Mouse (Mus musculus) cerebellum, postnatal 14 days (tissue): ENCODE data around the gene Thap4.
"Not testable (repeated sequence)": the region's sequence is repeated elsewhere in the genome, so short reads cannot be mapped to it uniquely, and the experiment has no call there.

ENCODE experiments used
- DNase-seq, 2 experiments: peaks; one replicate each; pipeline ENCODE4 v3.0.0; 2021; ENCODE audit warnings: mixed read lengths in 2 of 2

Gene Thap4

GRCm38 (mm10) chr1:93689901-93690496 lies 64.7 kb downstream of the Thap4 start:
- DNase-seq: no peak

DNA sequence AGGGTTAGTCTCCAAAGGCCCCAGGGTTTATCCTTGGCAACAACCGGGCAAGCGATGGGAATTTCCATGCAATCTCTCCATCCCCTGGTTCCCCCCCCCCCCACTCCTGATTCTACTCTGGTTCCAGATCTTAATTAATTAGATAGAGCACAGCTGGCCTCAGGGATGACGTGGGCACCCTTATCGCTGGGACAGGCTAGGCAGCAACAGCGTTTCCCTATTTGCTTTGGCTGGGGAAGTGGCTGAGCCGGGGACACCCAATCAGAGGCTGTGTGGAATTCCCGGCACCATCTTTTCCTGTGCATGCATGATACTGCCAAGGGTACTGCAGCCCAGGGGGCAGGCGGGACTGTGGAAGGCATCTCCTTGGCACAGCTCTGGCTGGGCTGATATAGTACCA lies 66.5 kb downstream of the Thap4 start:
- DNase-seq: no peak

DNA sequence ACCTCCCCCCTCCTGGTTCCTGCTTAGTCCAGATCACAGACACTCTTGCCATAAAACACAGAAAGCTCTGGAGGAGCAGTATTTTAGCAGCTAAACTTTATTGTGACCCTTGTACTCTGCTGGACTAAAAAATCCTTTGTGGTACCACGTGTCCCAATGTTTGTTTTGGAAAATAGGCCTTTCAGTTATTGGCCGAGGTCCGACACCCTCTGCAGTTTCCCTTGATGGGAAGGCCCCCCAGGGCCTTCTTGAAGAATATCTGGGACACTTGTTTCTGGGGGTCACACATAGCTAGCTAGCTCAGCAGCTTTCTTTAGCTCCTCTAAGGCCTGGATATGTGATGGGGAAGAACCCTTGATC lies 67.7 kb downstream of the Thap4 start:
- no peak for DNase-seq

- peak; percentile 63 to 68 for DNase-seq
Measured at GRCm38 (mm10) chr1:93686245-93686960, 68.3 kb downstream of the Thap4 start.

- peak; percentile 75 to 82 for DNase-seq
Measured at GRCm38 (mm10) chr1:93685401-93686244, 69.0 kb downstream of the Thap4 start, which contains the start of gene Bok. Gene Bok, plus strand, starts transcription at chr1:93685660.

GRCm38 (mm10) chr1:93679889-93680568 lies 74.6 kb downstream of the Thap4 start:
- no peak for DNase-seq

DNA sequence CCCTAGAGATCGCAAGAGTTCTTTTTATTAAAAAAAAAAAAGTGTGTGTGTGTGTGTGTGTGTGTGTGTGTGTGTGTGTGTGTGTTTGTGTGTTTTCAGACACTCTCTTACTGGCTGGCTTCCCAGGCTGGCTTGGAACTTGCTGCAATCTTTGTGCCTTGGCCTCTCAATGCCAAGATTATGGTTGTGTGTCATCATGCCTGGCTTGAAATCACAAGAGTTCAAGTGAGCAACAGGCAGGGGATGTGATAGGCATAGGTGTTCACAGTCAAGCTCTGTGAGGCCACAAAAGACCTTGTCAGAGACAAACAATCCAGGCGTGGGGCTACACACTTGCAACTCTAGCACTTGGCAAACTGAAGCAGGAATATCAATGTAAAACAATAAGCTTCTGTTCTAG lies 76.3 kb downstream of the Thap4 start:
- no peak for DNase-seq

GRCm38 (mm10) chr1:93672682-93673081 lies 82.0 kb downstream of the Thap4 start:
- no peak for DNase-seq

- no peak for DNase-seq
Measured at GRCm38 (mm10) chr1:93669941-93670340, 84.7 kb downstream of the Thap4 start.

GRCm38 (mm10) chr1:93668791-93669548 lies 85.7 kb downstream of the Thap4 start:
- DNase-seq: peak; percentile 80 to 87

GRCm38 (mm10) chr1:93667760-93668400 lies 86.8 kb downstream of the Thap4 start:
- no peak for DNase-seq

- not testable (repeated sequence) for DNase-seq
Measured at GRCm38 (mm10) chr1:93658559-93658958, 96.1 kb downstream of the Thap4 start, which contains the start of gene Stk25. Gene Stk25, minus strand, starts transcription at chr1:93658659.

DNA sequence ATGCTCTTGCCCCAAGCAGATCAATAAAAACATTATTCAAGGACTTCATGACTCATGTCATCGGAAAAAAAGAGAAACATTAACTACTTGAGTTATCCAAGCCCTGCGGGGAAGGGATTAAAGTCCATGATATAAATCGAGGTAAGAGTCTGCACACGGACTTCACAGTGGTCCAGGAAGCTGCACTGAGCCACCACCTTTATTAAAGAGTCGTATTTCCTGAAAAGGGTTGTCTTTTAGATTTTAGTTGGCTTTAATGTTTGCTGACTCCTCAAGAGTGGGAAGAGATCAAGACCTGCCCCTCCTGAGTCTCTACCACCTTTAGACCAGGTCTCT lies 97.7 kb downstream of the Thap4 start:
- DNase-seq: no peak

DNA sequence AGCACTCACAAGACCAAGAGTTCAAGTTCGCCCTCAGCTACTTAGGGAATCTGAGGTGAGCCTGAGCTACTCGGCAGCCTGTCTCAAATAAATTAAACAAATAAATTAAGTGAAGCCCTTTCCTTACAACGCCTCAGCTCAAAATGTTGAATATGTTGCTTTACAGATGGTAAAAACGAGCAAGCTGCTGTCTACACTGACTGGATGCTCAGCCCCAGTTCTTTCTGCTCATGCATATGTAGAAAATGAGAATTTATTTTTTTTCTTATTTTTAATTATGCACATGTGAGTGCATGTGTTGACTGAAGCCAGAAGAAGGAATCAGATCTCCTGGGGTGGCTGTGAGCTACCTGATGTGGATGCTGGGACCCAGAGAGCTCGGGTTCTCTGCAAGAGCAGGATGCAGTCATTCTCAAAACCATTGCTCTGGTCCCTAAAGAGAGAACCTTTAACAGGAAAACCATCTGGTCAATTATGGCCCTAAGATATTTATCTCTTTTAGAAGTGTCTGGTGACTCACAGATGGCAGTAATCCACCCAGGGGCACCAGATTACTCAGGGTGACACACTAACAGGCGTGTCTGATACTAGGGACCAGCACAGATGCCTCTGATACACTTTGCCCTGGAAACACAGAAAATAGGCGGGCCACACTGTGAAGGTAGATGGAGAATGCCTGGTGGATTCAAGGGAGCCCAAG lies 98.2 kb downstream of the Thap4 start:
- no peak for DNase-seq

GRCm38 (mm10) chr1:93654798-93655197 lies 99.9 kb downstream of the Thap4 start:
- DNase-seq: no peak

GRCm38 (mm10) chr1:93654275-93654674 lies 100.4 kb downstream of the Thap4 start:
- DNase-seq: no peak
